In the genomic region with DNA sequence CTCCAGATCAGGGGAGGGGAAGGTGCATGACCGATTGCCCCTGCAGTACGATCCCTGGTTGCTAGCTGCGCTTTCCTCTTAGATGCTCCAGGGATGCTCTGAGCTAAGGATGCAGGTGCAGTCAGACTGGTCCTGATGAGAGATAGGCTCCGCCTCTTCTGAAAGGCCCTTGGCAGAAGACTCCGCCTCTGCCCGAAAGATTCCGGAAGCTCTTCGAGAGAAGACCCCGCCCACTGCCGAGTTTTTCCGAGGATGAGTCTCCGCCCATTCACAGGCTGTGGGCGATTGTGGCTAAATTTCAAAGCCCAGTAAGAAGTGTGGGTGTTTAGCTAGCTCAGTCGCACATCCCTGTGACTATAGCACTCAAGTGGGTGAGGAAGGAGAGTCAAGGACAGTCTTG, we compare ENCODE assay signal across 8 mouse cellular contexts. TPM values are rescaled to one million over a fixed set of nuclear protein-coding genes. Genes with fewer than 3 reads are reported as not detected.
DNase-seq lines count a peak whose midpoint lies in the region; ATAC-seq lines count a peak whose summit lies in the region.
"Not testable (repeated sequence)": the region's sequence is repeated elsewhere in the genome, so short reads cannot be mapped to it uniquely, and the experiment has no call there.

No protein-coding gene starts in this region.

- not testable (repeated sequence) for H3K27me3 ChIP-seq in liver, embryonic 11.5 days (replicated peaks; ENCODE audit: control insufficient read depth, insufficient read depth, low read length)

- H3K9me3 ChIP-seq in liver, embryonic 11.5 days (ENCODE audit: control insufficient read depth, low read length) = not testable (repeated sequence)

- peak; percentile 81 for DNase-seq in ES-CJ7 (ENCODE audit: low read depth, low spot score)
- DNase-seq in cerebellum, adult 9-10 months = peak; percentile 87
- peak; percentile 39 to 44 for DNase-seq in heart, postnatal 36 days
- DNase-seq in kidney, postnatal 4 days = peak; percentile 45 to 66
- peak; percentile 48 for DNase-seq in liver, embryonic 11.5 days (ENCODE audit: low spot score)
- DNase-seq in monocyte, adult 2 months (ENCODE audit: low read depth in 1 of 2, low spot score in 2 of 2) = peak; percentile 18 to 34
- DNase-seq in spleen, postnatal 10 days (ENCODE audit: low spot score in 2 of 2) = peak; percentile 14 to 39

- ATAC-seq in frontal cortex, adult (ENCODE audit: low TSS enrichment) = peak; percentile 79
- ATAC-seq in liver, embryonic 11.5 days (replicated peaks; ENCODE audit: low FRiP score) = peak; percentile 54

- H3K27ac ChIP-seq in liver, embryonic 11.5 days (ENCODE audit: low read depth, low read length) = not testable (repeated sequence)

- not testable (repeated sequence) for H3K4me2 ChIP-seq in liver, embryonic 11.5 days

- not testable (repeated sequence) for H3K9ac ChIP-seq in liver, embryonic 11.5 days (ENCODE audit: low read depth, low read length)

- WGBS in liver, embryonic 11.5 days = 4% methylated on average over 14 of the region's 14 CpGs

- not testable (repeated sequence) for H3K4me3 ChIP-seq in liver, embryonic 11.5 days (ENCODE audit: low read depth, low read length)

- H3K36me3 ChIP-seq in liver, embryonic 11.5 days (ENCODE audit: control insufficient read depth, insufficient read depth, low read length) = not testable (repeated sequence)

- intact Hi-C loops in heart, postnatal 36 days (cut with DNase I) = not testable (repeated sequence)

- not testable (repeated sequence) for H3K4me1 ChIP-seq in liver, embryonic 11.5 days (replicated peaks; ENCODE audit: control insufficient read depth, insufficient read depth, low read length)

RNA-seq across cellular contexts. Expression of gene Gon4l, which starts 2.6 kb away (rescaled TPM):
- 10 to 100 TPM; 20.6 to 21.0 TPM for total RNA-seq in heart, postnatal 36 days (2021)
- polyA plus RNA-seq in liver, embryonic 11.5 days (2014; fragmentation: Nextera tagmentation; extraction: Ambion mirVana) = 14.1 and 14.3 TPM in 2 replicates

RNA-seq across cellular contexts. Expression of gene Syt11, which starts 57.4 kb away (rescaled TPM):
- 1 to 10 TPM; 6.2 to 7.0 TPM for total RNA-seq in heart, postnatal 36 days (2021)
- 4.7 and 5.2 TPM in 2 replicates for polyA plus RNA-seq in liver, embryonic 11.5 days (2014; fragmentation: Nextera tagmentation; extraction: Ambion mirVana)

Comparison
In these comparisons a context has a peak if more than half of its experiments do, and no peak if none do; other contexts are left out.
1. DNase-seq: peak in every context shown above with its lines; median percentile 87 in cerebellum, adult 9-10 months; 81 in ES-CJ7; 56 in kidney, postnatal 4 days; 48 in liver, embryonic 11.5 days; 42 in heart, postnatal 36 days; 26 in spleen, postnatal 10 days; 26 in monocyte, adult 2 months.